Mouse (Mus musculus): ENCODE data around the gene Dtx4. TPM values are rescaled to one million over a fixed set of nuclear protein-coding genes. Genes with fewer than 3 reads are reported as not detected.

The Dtx4 gene
- polyA plus RNA-seq, 1 experiment = 5.0 TPM

DNA sequence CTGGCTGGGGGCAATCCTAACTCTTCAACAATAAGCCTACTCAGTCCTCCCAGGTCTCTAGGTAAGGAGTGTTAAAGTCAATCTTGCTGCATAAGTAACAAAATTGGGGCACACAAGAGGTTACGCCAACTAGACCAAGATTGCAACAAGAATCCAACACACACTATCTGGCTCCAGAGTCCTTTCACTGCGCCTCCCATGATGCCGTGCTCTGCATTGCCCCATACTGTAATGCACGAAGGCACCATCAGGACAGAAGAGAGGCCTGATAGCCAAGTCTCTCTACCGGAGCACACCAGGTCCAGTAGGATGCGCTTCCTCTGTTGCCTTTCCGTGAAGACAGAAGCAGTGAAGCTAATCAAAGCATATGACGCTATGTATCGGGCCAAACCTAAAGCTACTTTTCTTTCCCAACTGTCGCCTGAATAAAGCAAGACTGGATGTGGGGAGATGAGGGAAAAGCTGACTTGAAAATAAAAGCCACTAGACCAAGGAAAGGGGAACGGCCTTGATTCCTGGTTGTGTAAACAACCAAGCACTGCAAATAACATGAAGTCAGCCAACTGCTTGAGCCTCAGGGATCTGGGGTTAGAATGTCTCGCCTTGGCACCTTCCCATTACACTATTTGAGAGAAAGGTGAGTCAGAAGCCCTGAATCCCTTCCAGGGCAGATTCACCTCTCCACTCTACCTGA, 13.6 kb downstream of the Dtx4 start:
- Histone ChIP-seq H3K4me3 (ENCODE audit: insufficient read depth, poor library complexity, severe bottlenecking) (no peak overlapping the region), H3K79me2 (ENCODE audit: control insufficient read depth, insufficient read depth) (no peaks in the 10 kb centered on the region), H3K36me3 (ENCODE audit: control insufficient read depth, insufficient read depth) (no peaks in the 10 kb centered on the region), H3K79me3 (ENCODE audit: low read depth) (no peaks in the 10 kb centered on the region), H3K27me3 (ENCODE audit: control insufficient read depth, insufficient read depth, insufficient read length) (no peaks in the 10 kb centered on the region), H3ac (ENCODE audit: control insufficient read depth, insufficient read length, low read depth) (no peak overlapping the region)
- no peak for TF ChIP-seq CEBPB (IDR thresholded peaks at IDR 0.05; ENCODE audit: low read depth)
- TF ChIP-seq CTCF (IDR thresholded peaks at IDR 0.05; ENCODE audit: control insufficient read depth, insufficient read depth, insufficient read length) = no peak
- no peak for TF ChIP-seq FOSL1 (IDR thresholded peaks at IDR 0.05; ENCODE audit: insufficient read depth, low read length, poor library complexity, severe bottlenecking)
- no peak for TF ChIP-seq MYOG (IDR thresholded peaks at IDR 0.05; ENCODE audit: control insufficient read depth, extremely low read depth, insufficient read length)
- no peak for TF ChIP-seq MYOD1 (IDR thresholded peaks at IDR 0.05; ENCODE audit: control insufficient read depth, insufficient read length, low read depth)
- no peak for TF ChIP-seq MAX (IDR thresholded peaks at IDR 0.05)
- TF ChIP-seq USF1 (IDR thresholded peaks at IDR 0.05; ENCODE audit: low read depth) = no peak

DNA sequence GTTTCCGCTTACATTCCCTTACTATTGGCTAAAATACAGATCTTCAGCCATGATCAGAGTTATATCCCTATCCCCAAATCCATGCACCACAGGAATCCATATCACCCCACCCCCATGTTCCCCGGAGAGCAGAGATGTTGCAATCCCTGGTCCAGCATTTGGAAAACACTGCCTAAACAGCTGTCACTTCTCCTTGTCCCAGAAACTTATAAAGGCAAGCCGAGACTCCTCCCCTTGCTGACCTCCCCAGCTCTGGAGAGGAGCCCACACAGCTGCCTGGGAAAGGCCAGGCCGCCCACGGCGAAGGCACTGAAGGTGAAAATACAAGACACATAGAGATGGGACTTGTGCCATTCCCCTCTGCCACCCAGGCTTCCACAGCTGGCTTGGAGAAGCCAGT, 14.4 kb downstream of the Dtx4 start:
- Histone ChIP-seq H3ac (ENCODE audit: control insufficient read depth, insufficient read length, low read depth) (no peak overlapping the region), H3K36me3 (ENCODE audit: control insufficient read depth, insufficient read depth) (no peaks in the 10 kb centered on the region), H3K27me3 (ENCODE audit: control insufficient read depth, insufficient read depth, insufficient read length) (no peaks in the 10 kb centered on the region), H3K4me3 (ENCODE audit: insufficient read depth, poor library complexity, severe bottlenecking) (no peak overlapping the region), H3K79me2 (ENCODE audit: control insufficient read depth, insufficient read depth) (no peaks in the 10 kb centered on the region), H3K79me3 (ENCODE audit: low read depth) (no peaks in the 10 kb centered on the region)
- TF ChIP-seq CEBPB (IDR thresholded peaks at IDR 0.05; ENCODE audit: low read depth) = peak; percentile 82
- TF ChIP-seq MYOD1 (IDR thresholded peaks at IDR 0.05; ENCODE audit: control insufficient read depth, insufficient read length, low read depth) = no peak
- TF ChIP-seq MAX (IDR thresholded peaks at IDR 0.05) = no peak

DNA sequence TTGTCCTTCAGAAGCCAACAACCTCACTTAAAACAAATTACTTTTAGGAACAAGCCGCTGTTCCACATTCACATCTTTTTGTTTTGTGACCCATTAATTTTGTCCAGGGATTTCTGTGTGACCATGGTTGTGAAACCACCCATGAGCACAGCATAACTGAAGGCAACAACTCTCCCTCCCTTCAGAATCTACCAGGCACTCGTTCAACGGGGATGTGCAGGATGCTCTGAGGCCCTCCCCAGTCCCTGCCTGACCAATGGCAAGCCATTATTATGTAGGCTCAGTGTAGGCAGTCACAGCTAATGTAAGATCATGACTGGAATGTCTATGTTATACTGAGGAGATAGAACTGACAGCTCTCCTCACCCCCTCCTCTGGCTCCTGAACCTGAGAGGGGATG, 15.6 kb downstream of the Dtx4 start:
- Histone ChIP-seq H3K4me3 (ENCODE audit: insufficient read depth, poor library complexity, severe bottlenecking) (no peak overlapping the region), H3K79me2 (ENCODE audit: control insufficient read depth, insufficient read depth) (no peaks in the 10 kb centered on the region), H3K79me3 (ENCODE audit: low read depth) (no peaks in the 10 kb centered on the region), H3K36me3 (ENCODE audit: control insufficient read depth, insufficient read depth) (no peaks in the 10 kb centered on the region), H3ac (ENCODE audit: control insufficient read depth, insufficient read length, low read depth) (no peak overlapping the region), H3K27me3 (ENCODE audit: control insufficient read depth, insufficient read depth, insufficient read length) (no peaks in the 10 kb centered on the region)
- TF ChIP-seq CTCF (IDR thresholded peaks at IDR 0.05; ENCODE audit: control insufficient read depth, insufficient read depth, insufficient read length) = no peak
- TF ChIP-seq CEBPB (IDR thresholded peaks at IDR 0.05; ENCODE audit: low read depth) = no peak
- no peak for TF ChIP-seq MAX (IDR thresholded peaks at IDR 0.05)
- no peak for TF ChIP-seq MYOG (IDR thresholded peaks at IDR 0.05; ENCODE audit: control insufficient read depth, extremely low read depth, insufficient read length)
- TF ChIP-seq MYOD1 (IDR thresholded peaks at IDR 0.05; ENCODE audit: control insufficient read depth, insufficient read length, low read depth) = no peak
- TF ChIP-seq USF1 (IDR thresholded peaks at IDR 0.05; ENCODE audit: low read depth) = no peak
- TF ChIP-seq FOSL1 (IDR thresholded peaks at IDR 0.05; ENCODE audit: insufficient read depth, low read length, poor library complexity, severe bottlenecking) = no peak

DNA sequence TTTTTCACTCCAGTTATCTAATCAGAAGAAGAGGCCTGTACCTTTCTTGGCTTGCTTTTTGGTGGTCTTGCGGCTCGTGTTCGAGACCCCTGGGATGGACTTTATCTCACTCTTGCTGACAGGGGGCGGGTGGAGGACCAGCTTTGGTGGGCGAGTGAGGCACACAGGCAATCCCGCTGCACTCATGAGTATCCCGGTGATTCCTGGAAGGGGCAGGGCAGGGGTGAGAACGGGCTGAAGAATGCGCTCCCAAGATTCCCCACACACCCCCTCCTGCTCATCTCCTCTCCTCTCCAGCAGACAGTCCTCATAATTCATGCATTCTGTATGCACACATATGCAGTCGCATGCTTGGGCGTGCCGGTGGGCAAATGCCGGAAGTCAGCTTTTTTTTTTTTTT, 16.0 kb downstream of the Dtx4 start:
- H3K36me3 ChIP-seq (ENCODE audit: control insufficient read depth, insufficient read depth) = no peaks in the 10 kb centered on the region
- no peaks in the 10 kb centered on the region for H3K79me2 ChIP-seq (ENCODE audit: control insufficient read depth, insufficient read depth)
- TF ChIP-seq USF1 (IDR thresholded peaks at IDR 0.05; ENCODE audit: low read depth) (no peak), FOSL1 (IDR thresholded peaks at IDR 0.05; ENCODE audit: insufficient read depth, low read length, poor library complexity, severe bottlenecking) (no peak), MYOD1 (IDR thresholded peaks at IDR 0.05; ENCODE audit: control insufficient read depth, insufficient read length, low read depth) (no peak), MYOG (IDR thresholded peaks at IDR 0.05; ENCODE audit: control insufficient read depth, extremely low read depth, insufficient read length) (no peak), CTCF (IDR thresholded peaks at IDR 0.05; ENCODE audit: control insufficient read depth, insufficient read depth, insufficient read length) (no peak)
- H3K4me3 ChIP-seq (ENCODE audit: insufficient read depth, poor library complexity, severe bottlenecking) = no peak overlapping the region
- no peaks in the 10 kb centered on the region for H3K79me3 ChIP-seq (ENCODE audit: low read depth)
- no peak overlapping the region for H3ac ChIP-seq (ENCODE audit: control insufficient read depth, insufficient read length, low read depth)
- H3K27me3 ChIP-seq (ENCODE audit: control insufficient read depth, insufficient read depth, insufficient read length) = no peaks in the 10 kb centered on the region

DNA sequence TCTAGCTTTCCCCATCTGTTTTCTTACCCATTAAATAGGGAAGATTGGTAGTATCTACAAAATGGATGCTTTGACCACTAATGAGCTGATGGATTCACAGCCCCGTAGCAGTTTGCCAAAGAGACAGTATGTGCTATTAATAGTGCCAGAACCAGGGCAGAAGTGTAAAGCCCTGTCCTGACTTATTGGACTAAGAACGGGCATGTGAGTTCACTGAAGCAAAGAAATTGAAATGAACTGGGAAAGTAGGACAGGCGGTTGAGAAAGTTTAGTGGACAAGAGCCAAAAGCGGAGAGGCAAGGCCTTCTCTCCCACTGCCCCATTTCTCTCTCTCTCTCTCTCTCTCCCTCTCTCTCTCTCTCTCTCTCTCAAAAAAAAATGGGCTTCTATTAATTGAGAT, 17.0 kb downstream of the Dtx4 start:
- H3K79me2 ChIP-seq (ENCODE audit: control insufficient read depth, insufficient read depth) = no peaks in the 10 kb centered on the region
- no peak overlapping the region for H3ac ChIP-seq (ENCODE audit: control insufficient read depth, insufficient read length, low read depth)
- no peaks in the 10 kb centered on the region for H3K79me3 ChIP-seq (ENCODE audit: low read depth)
- TF ChIP-seq CTCF (IDR thresholded peaks at IDR 0.05; ENCODE audit: control insufficient read depth, insufficient read depth, insufficient read length) = no peak
- no peak for TF ChIP-seq MYOD1 (IDR thresholded peaks at IDR 0.05; ENCODE audit: control insufficient read depth, insufficient read length, low read depth)
- TF ChIP-seq USF1 (IDR thresholded peaks at IDR 0.05; ENCODE audit: low read depth) = no peak
- TF ChIP-seq MYOG (IDR thresholded peaks at IDR 0.05; ENCODE audit: control insufficient read depth, extremely low read depth, insufficient read length) = no peak
- no peak for TF ChIP-seq MAX (IDR thresholded peaks at IDR 0.05)
- TF ChIP-seq FOSL1 (IDR thresholded peaks at IDR 0.05; ENCODE audit: insufficient read depth, low read length, poor library complexity, severe bottlenecking) = no peak
- TF ChIP-seq CEBPB (IDR thresholded peaks at IDR 0.05; ENCODE audit: low read depth) = no peak
- H3K27me3 ChIP-seq (ENCODE audit: control insufficient read depth, insufficient read depth, insufficient read length) = no peaks in the 10 kb centered on the region
- no peaks in the 10 kb centered on the region for H3K36me3 ChIP-seq (ENCODE audit: control insufficient read depth, insufficient read depth)
- H3K4me3 ChIP-seq (ENCODE audit: insufficient read depth, poor library complexity, severe bottlenecking) = no peak overlapping the region

DNA sequence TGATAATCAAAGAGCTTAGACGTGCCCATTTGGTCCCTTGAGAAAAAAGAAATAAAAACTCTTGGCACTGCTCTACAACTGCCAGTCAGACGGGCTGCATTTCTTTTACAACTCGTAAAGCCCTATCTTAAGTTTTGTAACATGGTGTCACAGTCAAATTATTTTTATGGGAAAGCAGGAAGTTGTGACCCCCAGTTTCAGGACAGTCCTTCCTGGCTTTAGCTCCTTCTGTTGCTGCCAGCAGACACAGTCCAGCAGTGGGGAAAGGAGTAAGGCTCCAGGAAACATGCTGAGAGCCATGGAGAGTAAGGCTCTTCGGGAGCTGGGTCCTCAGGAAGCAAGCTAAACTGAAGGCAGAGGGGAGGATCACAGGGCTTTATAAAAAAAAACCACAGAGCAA, 17.5 kb downstream of the Dtx4 start:
- Histone ChIP-seq H3K4me3 (ENCODE audit: insufficient read depth, poor library complexity, severe bottlenecking) (no peak overlapping the region), H3K27me3 (ENCODE audit: control insufficient read depth, insufficient read depth, insufficient read length) (no peaks in the 10 kb centered on the region), H3K79me3 (ENCODE audit: low read depth) (no peaks in the 10 kb centered on the region), H3K79me2 (ENCODE audit: control insufficient read depth, insufficient read depth) (no peaks in the 10 kb centered on the region), H3ac (ENCODE audit: control insufficient read depth, insufficient read length, low read depth) (no peak overlapping the region), H3K36me3 (ENCODE audit: control insufficient read depth, insufficient read depth) (no peaks in the 10 kb centered on the region)
- TF ChIP-seq CTCF (IDR thresholded peaks at IDR 0.05; ENCODE audit: control insufficient read depth, insufficient read depth, insufficient read length) = no peak
- TF ChIP-seq FOSL1 (IDR thresholded peaks at IDR 0.05; ENCODE audit: insufficient read depth, low read length, poor library complexity, severe bottlenecking) = no peak
- no peak for TF ChIP-seq MYOD1 (IDR thresholded peaks at IDR 0.05; ENCODE audit: control insufficient read depth, insufficient read length, low read depth)
- TF ChIP-seq CEBPB (IDR thresholded peaks at IDR 0.05; ENCODE audit: low read depth) = no peak
- no peak for TF ChIP-seq USF1 (IDR thresholded peaks at IDR 0.05; ENCODE audit: low read depth)
- TF ChIP-seq MYOG (IDR thresholded peaks at IDR 0.05; ENCODE audit: control insufficient read depth, extremely low read depth, insufficient read length) = no peak
- no peak for TF ChIP-seq MAX (IDR thresholded peaks at IDR 0.05)
